Mouse (Mus musculus): ENCODE results near the gene Smim23. TPM values are rescaled to one million over a fixed set of nuclear protein-coding genes. Genes with fewer than 3 reads are reported as not detected.

Gene Smim23
- total RNA-seq (2021): not detected
- long read RNA-seq, experiment 1: 0 reads
- long read RNA-seq, experiment 2: 0 reads

DNA sequence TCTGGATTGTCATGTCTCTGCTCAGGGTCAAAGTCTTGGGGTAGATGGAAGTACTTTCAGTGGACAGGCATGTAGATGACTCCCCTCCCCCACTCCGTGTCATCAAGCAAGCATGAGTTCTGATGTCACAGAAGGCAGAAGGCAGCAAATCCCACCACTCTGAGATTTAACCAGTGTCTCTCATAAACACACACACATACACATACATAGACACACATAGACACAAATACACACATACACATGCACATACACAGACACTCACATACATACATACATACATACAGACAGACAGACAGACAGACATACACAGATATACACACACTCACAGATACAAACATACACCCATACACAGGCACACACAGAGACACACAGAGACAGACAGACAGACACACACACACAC is at the start of gene Smim23:
Gene Smim23, minus strand, starts transcription at position 101 of the 400 bp plus-strand sequence.
- DNase-seq: no peak
- intact Hi-C loops (cut with DNase I; ENCODE audit: low total_unique reads): no loop called here

- no peak for DNase-seq
- intact Hi-C loops (cut with DNase I; ENCODE audit: low total_unique reads): no loop called here
Measured at GRCm38 (mm10) chr11:32868619-32869383, 44.4 kb upstream of the Smim23 start.

DNA sequence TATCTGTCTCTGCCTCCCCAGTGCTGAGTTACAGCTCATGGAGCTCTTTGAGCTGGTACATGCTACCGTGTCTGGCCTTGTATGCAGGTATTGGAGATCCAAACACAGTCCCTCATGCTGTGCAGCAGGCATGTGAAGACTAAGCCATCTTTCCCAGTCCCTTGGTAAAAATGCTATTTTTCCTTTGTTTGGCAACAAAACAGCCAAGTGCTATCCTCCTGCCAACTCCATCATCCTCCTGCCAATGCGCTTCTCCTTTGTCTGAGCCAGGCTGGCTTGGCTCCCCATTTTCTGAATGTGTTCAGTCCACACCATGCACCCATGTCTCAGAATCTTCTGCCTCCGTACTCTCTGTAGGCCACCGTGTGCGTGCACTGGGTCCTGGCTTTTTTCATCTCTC is 40.2 kb upstream of the Smim23 start:
- intact Hi-C loops (cut with DNase I; ENCODE audit: low total_unique reads): no loop called here
- DNase-seq: no peak

GRCm38 (mm10) chr11:32857418-32857879 is 33.0 kb upstream of the Smim23 start:
- DNase-seq: no peak
- intact Hi-C loops (cut with DNase I; ENCODE audit: low total_unique reads): no loop called here

GRCm38 (mm10) chr11:32846682-32847222 is 22.3 kb upstream of the Smim23 start:
- intact Hi-C loops (cut with DNase I; ENCODE audit: low total_unique reads): no loop called here
- DNase-seq: no peak

DNA sequence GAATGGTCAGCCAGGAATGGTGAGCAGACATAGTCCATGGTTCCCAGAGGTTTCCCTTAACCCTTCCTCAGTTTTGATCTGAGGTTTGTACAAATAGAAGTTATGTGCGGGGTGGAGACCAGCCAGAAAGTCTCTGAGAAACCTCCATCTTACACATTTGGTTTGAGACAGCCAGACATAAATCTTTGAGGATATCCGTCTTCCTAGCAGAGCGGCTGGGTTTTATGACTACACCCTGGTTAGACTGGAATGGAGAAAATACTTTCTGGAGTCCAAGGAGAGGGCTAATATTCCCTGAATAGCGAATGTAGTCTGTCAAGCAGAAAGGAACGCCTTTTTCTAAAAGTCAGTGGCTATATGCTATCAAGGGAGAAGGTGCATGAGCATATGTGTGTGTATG is 16.8 kb upstream of the Smim23 start:
- no peak for DNase-seq
- intact Hi-C loops (cut with DNase I; ENCODE audit: low total_unique reads): no loop called here

GRCm38 (mm10) chr11:32840256-32840655 is 15.9 kb upstream of the Smim23 start:
- intact Hi-C loops (cut with DNase I; ENCODE audit: low total_unique reads): no loop called here
- DNase-seq: no peak

- DNase-seq: no peak
- intact Hi-C loops (cut with DNase I; ENCODE audit: low total_unique reads): loop anchor here (2.0 kb wide), 1 partner anchor 70 kb away; no protein-coding TSS in a partner anchor
Measured at GRCm38 (mm10) chr11:32835022-32835421, 10.6 kb upstream of the Smim23 start.

DNA sequence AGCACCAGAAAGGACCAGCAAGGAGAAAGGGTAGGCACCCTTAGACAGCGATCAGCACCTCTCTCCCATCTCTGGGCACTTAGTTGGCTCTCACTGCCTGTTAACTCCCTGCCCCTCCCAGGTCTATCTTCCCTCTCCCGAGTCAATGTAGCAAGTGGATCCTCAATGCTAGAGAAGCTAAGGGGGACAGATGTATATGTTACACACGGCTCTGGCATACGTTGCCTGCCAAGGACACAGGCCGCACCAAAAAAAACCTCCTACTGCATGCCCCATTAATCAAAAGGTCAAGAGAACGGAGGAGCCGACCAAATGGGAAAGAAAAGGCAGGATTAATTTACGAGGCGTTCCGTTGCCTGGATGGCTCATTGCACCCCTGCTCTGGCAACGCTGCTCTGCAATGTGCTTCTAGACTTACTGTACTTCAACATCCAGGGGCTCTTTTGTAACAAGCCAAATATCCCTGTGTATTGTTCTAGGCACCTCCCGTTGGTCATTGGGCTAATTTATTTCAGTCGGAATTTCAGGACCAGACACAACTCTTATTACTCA is 10.0 kb upstream of the Smim23 start:
- no peak for DNase-seq
- intact Hi-C loops (cut with DNase I; ENCODE audit: low total_unique reads): loop anchor here (2.0 kb wide), 1 partner anchor 70 kb away; no protein-coding TSS in a partner anchor

DNA sequence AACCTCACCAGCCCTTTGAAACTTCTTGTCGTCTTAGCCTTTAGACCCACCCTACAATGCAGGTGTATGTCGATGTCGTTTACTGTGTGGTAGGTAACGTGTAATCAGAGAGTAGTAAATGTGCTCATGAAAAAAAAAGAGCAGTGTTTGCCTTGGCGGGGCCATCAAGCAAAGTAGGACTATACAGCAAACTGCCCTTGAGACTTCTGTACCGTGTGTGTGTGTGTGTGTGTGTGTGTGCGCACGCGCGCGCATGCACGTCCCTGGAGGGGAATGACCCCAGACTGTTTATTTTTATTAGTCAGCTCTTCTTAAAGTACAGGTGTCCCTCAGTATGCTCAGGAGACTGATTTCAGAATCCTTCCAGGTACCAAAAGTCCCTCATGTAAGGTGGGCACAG is 6.8 kb downstream of the Smim23 start:
- DNase-seq: no peak
- intact Hi-C loops (cut with DNase I; ENCODE audit: low total_unique reads): no loop called here

GRCm38 (mm10) chr11:32814286-32814685 is 10.1 kb downstream of the Smim23 start:
- intact Hi-C loops (cut with DNase I; ENCODE audit: low total_unique reads): no loop called here
- DNase-seq: no peak

DNA sequence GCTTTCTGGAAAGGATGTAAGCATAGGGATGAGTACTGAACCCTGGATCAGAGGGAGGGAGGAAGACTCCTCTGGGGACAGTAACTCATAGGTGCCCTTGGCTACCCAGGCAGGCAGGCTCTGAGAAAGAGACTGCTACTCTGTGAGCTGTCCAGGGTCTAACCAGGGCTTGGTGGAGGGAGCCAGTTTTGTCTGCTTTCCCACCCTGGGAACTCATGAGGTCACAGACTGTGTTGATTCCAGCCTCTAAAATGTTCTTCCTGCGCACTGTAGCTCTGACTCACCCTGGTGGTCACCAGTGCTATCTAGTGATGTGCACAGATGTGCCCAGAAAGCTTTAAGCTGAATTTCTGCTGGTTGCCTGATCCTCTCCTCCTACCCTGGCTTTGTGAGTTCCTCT is 15.3 kb downstream of the Smim23 start:
- intact Hi-C loops (cut with DNase I; ENCODE audit: low total_unique reads): loop anchor here (10.0 kb wide), 2 partner anchors 146 to 336 kb away; partner anchors contain the start of gene Fgf18
- DNase-seq: peak; percentile 7

- DNase-seq: no peak
- intact Hi-C loops (cut with DNase I; ENCODE audit: low total_unique reads): loop anchor here (10.0 kb wide), 2 partner anchors 149 to 339 kb away; partner anchors contain the start of gene Fgf18
Measured at GRCm38 (mm10) chr11:32805958-32806357, 18.4 kb downstream of the Smim23 start.

DNA sequence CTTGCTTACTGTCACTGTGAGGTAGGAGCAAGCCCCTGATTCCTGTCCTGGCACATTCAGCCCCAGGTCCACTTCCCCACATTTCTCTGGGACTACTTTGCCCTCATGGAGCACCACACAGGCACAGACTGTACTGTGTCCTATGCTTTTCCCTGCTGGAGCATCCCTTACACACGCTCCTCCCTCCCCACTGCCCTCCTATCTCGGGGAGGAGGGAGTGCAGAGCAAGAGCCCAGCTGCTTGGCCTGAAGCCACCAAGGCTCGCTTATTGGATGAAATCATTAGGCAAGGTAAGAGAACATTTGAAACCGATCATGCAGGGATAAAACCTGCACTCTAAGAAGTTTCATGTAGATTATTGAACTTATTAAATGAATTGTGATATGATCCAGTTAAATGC is 20.7 kb downstream of the Smim23 start:
- intact Hi-C loops (cut with DNase I; ENCODE audit: low total_unique reads): loop anchor here (10.0 kb wide), 2 partner anchors 151 to 341 kb away; partner anchors contain the start of gene Fgf18

DNA sequence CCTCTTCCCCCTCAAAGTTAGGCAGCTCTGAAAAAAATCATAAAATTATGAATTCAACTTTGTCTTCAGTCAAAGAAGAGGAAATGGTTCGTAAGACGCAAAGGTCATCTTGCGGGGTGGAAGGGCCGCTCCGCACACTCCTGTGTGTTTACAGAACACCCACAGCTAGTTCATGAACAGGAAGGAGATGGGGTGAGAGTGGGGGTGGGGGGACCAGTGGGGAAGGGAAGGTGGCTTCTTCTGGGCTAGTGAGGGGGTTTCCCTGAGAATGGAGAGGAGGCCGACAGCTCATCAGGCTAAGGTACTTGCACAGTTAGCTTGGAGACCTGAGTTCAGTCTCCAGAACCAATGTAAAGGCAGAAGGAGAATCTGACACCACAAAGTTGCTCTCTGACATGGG is 22.7 kb downstream of the Smim23 start:
- DNase-seq: no peak
- intact Hi-C loops (cut with DNase I; ENCODE audit: low total_unique reads): loop anchor here (10.0 kb wide), 2 partner anchors 153 to 343 kb away; partner anchors contain the start of gene Fgf18

More for the DNA sequence above, 20.7 kb downstream of the Smim23 start:
- DNase-seq: peak; percentile 73

- intact Hi-C loops (cut with DNase I; ENCODE audit: low total_unique reads): loop anchor here (10.0 kb wide), 2 partner anchors 154 to 344 kb away; partner anchors contain the start of gene Fgf18
- DNase-seq: no peak
Measured at GRCm38 (mm10) chr11:32800929-32801375, 23.5 kb downstream of the Smim23 start.

DNA sequence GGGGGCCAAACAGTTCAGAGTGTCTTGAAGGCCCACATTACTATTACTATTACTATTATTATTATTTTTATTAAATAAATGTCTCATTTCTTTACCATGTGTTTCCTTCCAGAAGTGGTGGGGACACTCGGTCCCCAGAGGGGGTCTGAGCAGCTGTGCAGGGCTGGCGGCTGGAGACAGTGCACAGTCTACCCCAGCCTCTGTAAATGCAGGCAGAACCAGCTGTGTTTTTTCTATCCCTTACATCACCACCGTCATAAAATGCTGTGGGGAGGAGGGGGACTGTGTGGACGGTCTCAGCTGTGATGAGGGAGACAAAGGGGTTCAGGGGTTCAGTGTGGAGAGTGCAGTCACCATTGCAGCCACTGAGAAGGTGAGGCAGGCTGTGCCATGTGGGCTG is 26.0 kb downstream of the Smim23 start:
- DNase-seq: no peak
- intact Hi-C loops (cut with DNase I; ENCODE audit: low total_unique reads): no loop called here

DNA sequence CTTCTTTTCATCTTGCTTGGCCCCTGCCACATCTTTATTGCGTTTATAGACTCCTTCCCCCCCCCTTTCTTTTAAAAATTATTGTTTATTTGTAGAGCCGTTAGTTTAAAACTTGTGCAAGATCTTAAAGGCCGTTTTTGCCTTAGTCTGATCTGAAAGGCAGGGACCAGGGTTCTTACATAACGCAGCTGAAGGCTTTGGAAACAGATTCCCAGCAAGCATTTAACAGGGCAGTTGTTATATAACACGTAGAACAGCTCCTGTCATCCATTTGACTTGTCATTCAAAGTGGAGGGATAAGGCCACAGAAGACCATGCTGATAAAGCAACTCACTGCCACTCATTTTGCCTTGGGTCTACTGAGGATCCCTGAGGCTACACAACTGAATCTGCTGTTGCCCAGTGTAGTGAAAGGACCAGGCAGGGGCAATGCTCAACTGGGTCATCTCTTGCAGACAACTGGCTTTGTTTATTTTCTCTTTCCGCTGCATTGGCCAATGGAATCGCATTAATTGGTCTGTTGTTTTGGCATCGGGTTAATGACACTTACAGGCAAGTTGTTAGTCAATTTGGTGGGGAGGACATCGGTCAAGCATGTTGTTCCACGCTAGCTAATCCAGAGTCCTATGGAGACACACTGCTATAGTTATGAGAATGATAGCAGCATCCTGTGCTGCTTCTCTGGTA is 29.5 kb downstream of the Smim23 start:
- intact Hi-C loops (cut with DNase I; ENCODE audit: low total_unique reads): no loop called here
- no peak for DNase-seq

DNA sequence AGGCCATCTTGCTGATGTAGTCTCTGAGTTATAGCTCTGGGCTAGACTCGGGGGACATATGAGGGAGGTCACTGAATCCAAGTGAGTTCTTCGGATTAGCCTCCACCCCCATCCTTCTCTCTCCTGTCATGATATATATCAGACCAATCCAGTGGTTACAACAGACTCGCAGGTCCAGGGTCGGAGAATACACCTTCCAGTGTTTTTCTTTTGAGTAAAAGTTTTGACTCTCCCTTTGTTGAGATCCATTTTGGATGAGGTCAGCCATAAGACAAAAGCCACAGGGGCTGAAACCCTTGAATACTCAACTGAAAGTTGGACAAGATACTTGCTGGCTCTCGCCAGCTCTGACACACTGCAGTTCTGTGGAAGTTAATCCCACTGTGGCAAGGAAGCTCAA is 38.2 kb downstream of the Smim23 start:
- DNase-seq: peak; percentile 28
- intact Hi-C loops (cut with DNase I; ENCODE audit: low total_unique reads): no loop called here
